Mouse (Mus musculus) erythroblast, embryonic 14.5 days (primary cell): Measurements from ENCODE around the gene Lix1l.

Experiments used
- GATA1 ChIP-seq: IDR thresholded peaks from 2 replicates; pipeline ENCODE4 v1.6.1; 2012; ENCODE audit warnings: low read length, inconsistent platforms, mixed read lengths
- TAL1 ChIP-seq: IDR thresholded peaks from 3 replicates; pipeline ENCODE4 v1.6.1; 2012; ENCODE audit warnings: low read length, inconsistent platforms, mixed read lengths

- TF ChIP-seq GATA1: no peak
- TF ChIP-seq TAL1: no peak
These were observed 30.9 kb upstream of the Lix1l start for GRCm38 (mm10) chr3:96569966-96570605.
